Mouse (Mus musculus) myocyte (in vitro differentiated cells): ENCODE measurements around the gene Por.

Experiments
- E2F4 ChIP-seq: IDR thresholded peaks from one replicate; pipeline ENCODE4 v1.6.1; 2011; ENCODE audit warnings: mild to moderate bottlenecking, control low read depth, moderate library complexity; ENCODE audit not compliant: insufficient read depth
- MAX ChIP-seq: IDR thresholded peaks from one replicate; pipeline ENCODE4 v1.6.1; 2011; ENCODE audit warnings: low read depth, mild to moderate bottlenecking, control low read depth
- MYOD1 ChIP-seq, 3 experiments: IDR thresholded peaks; one replicate each; pipeline ENCODE4 v1.6.1; 2011; ENCODE audit warnings: control low read depth in 2 of 3, low read depth in 2 of 3, mild to moderate bottlenecking in 2 of 3, moderate library complexity in 1 of 3; ENCODE audit not compliant: insufficient read length in 2 of 3, control insufficient read depth in 1 of 3
- MYOG ChIP-seq, 3 experiments: IDR thresholded peaks; one replicate each; pipeline ENCODE4 v1.6.1; 2011; ENCODE audit warnings: control low read depth in 2 of 3, low read depth in 2 of 3, mild to moderate bottlenecking in 2 of 3; ENCODE audit not compliant: insufficient read length in 2 of 3, control insufficient read depth in 1 of 3, insufficient read depth in 1 of 3
- POLR2A ChIP-seq: IDR thresholded peaks from one replicate; pipeline ENCODE4 v1.6.1; 2011; ENCODE audit warnings: low read depth, mild to moderate bottlenecking, control low read depth, moderate library complexity; ENCODE audit not compliant: insufficient read length
- USF1 ChIP-seq: IDR thresholded peaks from one replicate; pipeline ENCODE4 v1.6.1; 2011; ENCODE audit warnings: low read depth, mild to moderate bottlenecking, control low read depth, moderate library complexity

DNA sequence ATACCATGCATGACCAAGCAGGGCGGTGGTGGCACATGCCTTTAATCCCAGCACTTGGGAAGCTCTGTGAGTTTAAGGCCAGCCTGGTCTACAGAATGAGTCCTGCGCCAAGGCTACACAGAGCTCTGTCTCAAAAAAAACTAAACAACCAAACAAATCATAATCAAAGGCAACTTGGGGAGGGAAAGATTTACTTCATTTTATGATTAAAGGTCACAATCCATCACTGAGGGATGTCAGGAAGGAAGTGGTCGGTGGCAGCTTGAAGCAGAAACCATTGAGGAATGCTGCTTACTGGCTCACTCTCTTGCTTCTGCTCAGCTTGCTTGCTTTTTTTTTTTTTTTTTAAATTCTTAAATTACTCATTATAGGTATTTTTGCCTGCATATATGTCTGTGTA, 6.9 kb downstream of the Por start:
- TF ChIP-seq MAX (no peak), POLR2A (no peak), E2F4 (no peak), USF1 (no peak), MYOG (IDR thresholded peaks at IDR 0.05; ENCODE audit: control insufficient read depth in 1 of 3, insufficient read depth in 1 of 3, insufficient read length in 2 of 3, low read depth in 2 of 3) (no peak), MYOD1 (IDR thresholded peaks at IDR 0.05; ENCODE audit: control insufficient read depth in 1 of 3, insufficient read length in 2 of 3, low read depth in 2 of 3) (no peak)
